Mouse (Mus musculus) gastrocnemius, postnatal 4 days (tissue): ENCODE data around the gene Retreg3. TPM values are rescaled to one million over a fixed set of nuclear protein-coding genes. Genes with fewer than 3 reads are reported as not detected.

Experiments
- DNase-seq, 2 experiments: peaks; one replicate each; pipeline ENCODE4 v3.0.0; 2021 to 2022; ENCODE audit warnings: low spot score in 2 of 2, mixed read lengths in 2 of 2
- total RNA-seq, 2 experiments: library from RNA; stranded (reverse); gene quantifications; 2 replicates each; pipeline ENCODE4 v1.2.3; 2021

Retreg3 gene
- total RNA-seq, 2 experiments from 2014 or later = 41.6 to 42.9 TPM

- DNase-seq = peak; percentile 60 to 84
Observed at GRCm38 (mm10) chr11:101082208-101083082, 37.2 kb downstream of the Retreg3 start, which contains the start of gene Coasy. Coasy (plus strand) TSS chr11:101082565.

DNA sequence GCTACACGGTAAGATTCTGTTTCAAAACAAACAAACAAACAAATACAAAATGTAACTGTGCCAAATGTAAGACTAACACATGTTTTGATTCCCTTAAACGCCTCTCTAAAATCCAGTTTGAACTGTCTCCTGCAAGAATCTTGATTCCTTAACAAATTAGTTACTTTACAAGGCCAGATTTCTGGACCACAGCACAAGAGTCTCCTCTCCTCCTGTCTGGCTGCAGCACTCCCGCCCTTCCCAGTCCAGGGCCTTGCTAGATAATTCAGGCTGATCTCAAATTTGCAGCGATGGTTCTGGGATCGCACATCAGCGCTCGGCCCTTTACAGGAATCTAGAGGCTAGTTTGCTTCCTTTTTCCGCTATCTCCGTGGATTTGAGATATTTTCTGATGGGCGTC is 38.0 kb downstream of the Retreg3 start:
- no peak for DNase-seq

DNA sequence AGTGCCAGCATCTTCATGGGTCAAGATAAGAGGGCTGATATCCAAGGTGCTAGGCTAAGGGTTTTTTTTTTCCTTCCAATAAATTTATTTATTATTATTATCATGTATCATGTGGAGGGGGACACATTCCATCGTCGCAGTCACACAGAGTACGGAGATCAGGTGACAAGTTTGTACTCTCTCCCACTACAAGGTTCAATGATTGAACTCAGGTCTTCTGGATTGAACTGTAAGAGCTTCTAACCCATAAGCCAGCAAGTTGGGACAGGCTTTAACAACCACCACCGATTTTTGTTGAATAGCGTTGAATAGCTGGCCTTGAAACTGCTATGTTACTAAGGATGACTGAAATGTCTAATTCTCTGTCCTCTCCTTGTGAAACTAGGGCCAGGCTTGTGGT is 39.3 kb downstream of the Retreg3 start:
- no peak for DNase-seq

- DNase-seq = no peak
Observed at GRCm38 (mm10) chr11:101079746-101080145, 39.9 kb downstream of the Retreg3 start.

GRCm38 (mm10) chr11:101078121-101078520 is 41.6 kb downstream of the Retreg3 start, which contains the start of gene Hsd17b1:
Hsd17b1 (plus strand) TSS chr11:101078411.
- DNase-seq = no peak

- no peak for DNase-seq
Observed at GRCm38 (mm10) chr11:101071810-101072428, 47.8 kb downstream of the Retreg3 start.

DNA sequence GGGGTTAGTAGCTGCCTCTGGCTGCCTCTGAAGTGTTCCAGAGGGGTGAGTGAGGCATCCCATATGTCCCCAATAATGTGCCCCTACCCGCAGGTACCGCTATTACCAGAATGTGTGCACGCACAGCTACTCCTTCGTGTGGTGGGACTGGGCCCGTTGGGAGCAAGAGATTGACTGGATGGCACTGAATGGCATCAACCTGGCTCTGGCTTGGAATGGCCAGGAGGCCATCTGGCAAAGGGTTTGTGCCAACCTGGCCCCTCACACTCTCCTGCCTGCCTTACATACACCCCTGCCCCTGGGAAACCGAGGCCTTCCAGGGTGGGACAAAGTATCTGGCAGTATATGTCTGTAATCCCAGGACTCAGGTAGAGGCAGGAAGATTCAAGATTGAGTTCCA is 48.7 kb downstream of the Retreg3 start:
- DNase-seq = no peak

DNA sequence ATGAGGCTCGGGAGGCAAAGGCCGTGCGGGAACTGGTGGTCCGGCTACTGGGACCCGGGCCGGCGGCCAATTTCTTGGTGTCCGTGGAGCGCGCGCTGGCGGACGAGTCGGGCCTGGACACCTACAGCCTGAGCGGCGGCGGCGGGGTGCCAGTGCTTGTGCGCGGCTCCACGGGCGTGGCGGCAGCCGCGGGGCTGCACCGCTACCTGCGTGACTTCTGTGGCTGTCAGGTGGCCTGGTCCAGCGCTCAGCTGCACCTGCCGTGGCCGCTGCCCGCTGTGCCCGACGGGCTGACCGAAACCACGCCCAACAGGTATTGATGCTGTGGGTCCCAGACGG is 49.5 kb downstream of the Retreg3 start:
- DNase-seq = no peak

GRCm38 (mm10) chr11:101069391-101070188 is 50.1 kb downstream of the Retreg3 start, which contains the start of gene Naglu:
Naglu (plus strand) TSS chr11:101070012.
- DNase-seq = peak; percentile 95 to 96

GRCm38 (mm10) chr11:101066549-101067412 is 52.9 kb downstream of the Retreg3 start:
- peak; percentile 64 to 84 for DNase-seq

- DNase-seq = no peak
Observed at GRCm38 (mm10) chr11:101065002-101065401, 54.7 kb downstream of the Retreg3 start.

GRCm38 (mm10) chr11:101064462-101064861 is 55.2 kb downstream of the Retreg3 start:
- DNase-seq = no peak

DNA sequence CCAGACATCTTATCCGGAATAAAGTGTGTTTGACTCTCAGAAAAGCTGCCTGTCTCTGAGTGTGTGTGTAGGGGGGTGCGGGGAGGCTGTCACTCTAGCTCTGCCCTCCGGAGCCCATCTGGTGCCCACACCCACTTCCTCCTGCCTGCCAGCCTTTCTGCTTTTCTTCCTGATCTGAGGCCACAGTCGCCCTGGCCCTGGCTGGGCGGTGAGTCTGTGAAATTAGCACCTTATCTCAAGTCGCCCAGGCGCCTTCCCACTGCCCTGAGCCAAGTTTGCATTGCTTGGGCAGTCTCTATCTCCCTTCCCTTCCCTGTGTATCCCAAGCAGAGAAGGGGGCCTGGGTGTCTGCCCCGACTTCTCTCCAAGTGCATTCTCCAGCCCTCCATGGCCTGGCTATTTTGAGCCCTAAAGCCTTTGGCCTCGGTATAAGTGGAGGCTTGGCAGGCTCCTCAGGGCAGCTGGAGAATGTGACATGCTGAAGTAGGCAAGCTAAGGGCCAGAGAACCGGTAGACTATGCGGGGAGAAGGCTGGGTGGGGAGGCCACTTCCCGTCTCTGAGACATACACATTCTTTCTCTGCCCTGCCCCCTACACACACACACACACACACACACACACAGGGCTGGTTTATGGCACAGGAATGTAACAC is 55.9 kb downstream of the Retreg3 start:
- DNase-seq = peak in 1 of 2 experiments; percentile 69

- no peak for DNase-seq
Observed at GRCm38 (mm10) chr11:101062971-101063675, 56.6 kb downstream of the Retreg3 start.

DNA sequence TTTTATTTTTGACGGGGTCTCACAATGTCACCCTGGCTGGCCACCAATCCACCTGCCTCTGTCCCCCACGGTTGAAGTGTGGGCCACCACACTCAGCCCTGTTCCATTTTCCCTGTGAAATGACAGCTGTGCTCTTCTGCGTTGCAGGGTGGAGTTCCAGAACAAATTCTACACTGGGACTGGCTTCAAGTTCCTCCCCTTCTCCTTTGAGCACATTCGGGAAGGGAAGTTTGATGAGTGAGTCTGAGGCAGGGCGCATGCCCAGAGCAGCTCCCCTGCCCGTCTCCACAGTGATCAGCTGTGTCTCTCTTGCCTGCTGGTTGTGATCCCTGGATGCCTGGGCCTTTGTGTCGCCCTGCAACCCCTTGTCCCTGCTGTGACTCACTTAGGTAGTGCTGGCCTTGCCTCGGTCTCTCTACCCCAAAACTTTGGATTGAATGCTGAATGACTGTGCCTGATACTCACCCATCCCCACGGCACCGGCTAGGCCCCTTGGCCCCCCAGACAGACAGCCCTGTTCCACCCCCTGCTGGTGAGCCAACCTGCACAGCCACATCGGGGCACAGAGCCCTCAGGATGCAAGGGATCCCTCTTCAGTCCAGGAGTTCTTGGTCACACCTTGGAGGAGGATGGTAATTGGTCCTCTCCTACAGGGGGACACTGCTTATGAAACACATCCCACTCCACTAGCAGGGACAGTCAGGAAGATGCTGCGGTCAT is 57.4 kb downstream of the Retreg3 start:
- DNase-seq = no peak

DNA sequence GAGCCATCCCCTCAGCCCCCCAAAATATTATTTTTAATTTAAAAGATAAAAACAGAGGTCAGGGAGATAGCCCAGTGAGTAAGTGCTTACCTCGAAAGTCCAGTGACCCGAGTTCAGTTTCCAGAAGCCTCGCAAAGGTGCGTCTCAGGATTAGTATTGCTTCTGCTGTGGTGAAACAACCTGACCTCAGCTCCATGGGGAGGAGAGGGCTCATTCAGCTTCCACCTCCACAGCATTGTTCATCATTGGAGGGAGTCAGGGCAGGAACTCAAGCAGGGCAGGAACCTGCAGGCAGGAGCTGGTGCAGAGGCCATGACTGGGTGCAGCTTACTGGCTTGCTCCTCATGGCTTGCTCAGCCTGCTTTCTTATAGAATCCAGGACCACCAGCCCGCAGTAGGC is 58.6 kb downstream of the Retreg3 start:
- no peak for DNase-seq

DNA sequence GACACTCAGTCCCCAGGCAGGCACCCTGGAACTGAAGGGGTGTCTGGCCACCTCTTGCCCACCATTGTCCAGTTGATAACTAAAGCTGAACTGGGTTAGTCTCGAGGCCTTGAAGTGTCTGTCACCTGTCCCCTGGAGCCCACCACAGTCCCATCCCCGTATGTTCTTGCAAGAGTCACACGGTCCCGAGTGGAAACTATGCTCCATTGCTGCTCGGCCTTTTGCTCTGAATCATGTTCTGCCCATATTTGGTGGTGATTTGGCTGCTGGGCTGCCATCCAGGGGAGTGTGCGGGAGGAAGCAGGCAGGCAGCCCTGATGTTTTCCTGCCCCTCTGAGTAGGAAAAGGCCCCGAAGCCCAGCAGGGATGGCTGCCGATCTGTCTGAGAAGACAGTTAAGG is 59.6 kb downstream of the Retreg3 start:
- peak in 1 of 2 experiments; percentile 70 for DNase-seq

DNA sequence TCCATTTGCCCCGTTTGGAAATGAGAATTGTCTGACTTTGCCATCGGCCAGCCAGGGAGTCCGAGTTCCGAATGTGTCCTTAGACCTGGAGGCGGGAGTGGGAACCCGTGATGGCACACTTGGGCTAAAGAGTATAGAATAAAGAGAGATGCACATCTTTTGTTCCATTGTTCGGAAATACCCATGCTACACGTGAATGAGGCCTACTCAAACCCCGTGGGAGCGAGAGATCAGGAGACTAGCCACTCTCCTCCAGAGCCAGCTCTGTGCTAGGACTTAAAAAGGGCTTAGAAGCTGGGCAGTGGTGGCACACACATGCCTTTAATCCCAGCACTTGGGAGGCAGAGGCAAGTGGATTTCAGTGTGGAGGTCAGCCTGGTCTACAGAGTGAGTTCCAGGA is 60.2 kb downstream of the Retreg3 start:
- DNase-seq = no peak

DNA sequence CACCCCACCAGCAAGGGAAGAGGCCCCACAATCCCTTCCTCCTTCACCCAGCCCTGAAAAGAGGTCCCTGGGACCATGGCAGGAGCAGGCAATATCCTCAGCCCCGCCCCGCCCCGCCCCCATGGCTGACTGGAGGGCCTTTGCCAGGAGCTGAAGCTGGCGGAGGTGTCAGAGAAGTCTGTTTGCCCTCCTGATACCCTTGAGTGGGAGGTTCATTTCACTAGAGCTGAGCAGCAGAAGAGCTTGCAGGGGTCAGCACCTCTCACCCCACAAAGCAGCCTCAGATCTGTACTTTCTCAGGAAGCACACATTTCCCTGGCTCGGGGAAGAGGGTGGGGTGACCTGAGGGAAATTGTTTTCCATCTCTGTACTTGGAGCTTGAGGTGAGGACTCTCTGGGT is 61.0 kb downstream of the Retreg3 start:
- DNase-seq = no peak
